Mouse (Mus musculus) T-helper 1 cell (primary cell): ENCODE results near the gene Ankef1.

Experiments used
- in situ Hi-C: fragments of 300-600 bp; cut with MboI, MseI; formaldehyde crosslinking; loops from one replicate; pipeline ENCODE4 v1.15.1; 2025; ENCODE audit warnings: high pct_unique_total_duplicates

Gene Ankef1

DNA sequence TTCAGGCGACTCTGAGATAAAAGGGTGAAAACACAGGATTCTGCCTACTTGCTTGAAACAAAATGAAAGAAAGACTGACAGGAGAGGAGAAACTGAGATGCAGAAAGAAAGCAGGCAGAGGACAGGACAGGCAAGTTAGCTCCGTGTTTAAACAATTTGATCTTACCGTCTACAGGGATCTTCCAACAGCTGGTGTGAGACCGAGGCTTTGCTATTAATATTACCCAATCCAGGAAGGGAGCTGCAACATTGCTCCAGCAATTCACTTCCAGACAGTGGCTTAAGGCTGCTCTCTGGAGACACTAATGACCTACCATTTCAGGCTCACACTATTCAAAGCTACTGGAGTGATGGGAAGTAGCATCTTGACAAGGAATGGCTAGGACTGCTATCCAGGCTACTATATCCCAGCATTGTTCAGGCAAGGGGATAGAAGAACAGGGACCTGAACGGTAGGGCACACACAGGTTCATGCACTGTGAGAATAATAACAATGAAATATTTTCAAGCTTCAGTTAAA is 99.0 kb downstream of the Ankef1 start:
- in situ Hi-C loops = no loop called here

DNA sequence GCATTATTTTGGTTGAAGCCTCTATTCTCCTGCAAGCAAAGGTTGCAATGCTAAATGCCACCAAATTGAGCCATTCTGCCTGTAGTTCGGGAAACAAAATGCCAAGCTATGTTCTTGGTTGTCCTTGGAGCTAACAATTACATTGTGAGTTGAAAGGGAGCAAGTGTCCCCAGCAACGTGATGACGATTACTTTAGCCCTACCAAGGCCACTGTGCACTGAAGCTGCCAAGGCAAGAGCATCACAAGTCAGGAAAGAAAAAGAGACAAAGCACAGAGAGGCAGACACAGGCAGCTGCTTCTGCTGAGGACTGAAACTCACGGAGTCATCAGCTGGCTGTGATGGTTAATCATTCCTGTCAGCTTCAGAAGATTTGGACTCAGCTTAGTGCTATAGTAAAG is 99.5 kb downstream of the Ankef1 start:
- in situ Hi-C loops = no loop called here
